Mouse (Mus musculus) neural tube, embryonic 14.5 days (tissue): ENCODE measurements at regions not wholly inside any gene's neighbourhood (a gene's known extent, or its start where the extent isn't known, plus 50 kb on each side); places are given as distances from the start of the nearest gene placed in this dataset.
A peak's percentile ranks its signal among the peaks of the same experiment; 100 is the strongest.
"Not testable (repeated sequence)": the region's sequence is repeated elsewhere in the genome, so short reads cannot be mapped to it uniquely, and the experiment has no call there.

Experiments
- ATAC-seq: fragments of 200-750 bp; cut with Nextera tagmentation; 2 replicates; pipeline ENCODE4 v1.8.0; 2017; ENCODE audit warnings: low read depth, mild to moderate bottlenecking, moderate TSS enrichment, moderate library complexity
- H3K27ac ChIP-seq: fragments of 300-500 bp; sonication (generic); 2 replicates; pipeline ENCODE4 v1.5.1; 2014; ENCODE audit warnings: low read depth, mild to moderate bottlenecking, control low read depth, low read length, moderate library complexity, mixed read lengths
- H3K27me3 ChIP-seq: fragments of 300-500 bp; sonication (generic); 2 replicates; pipeline ENCODE4 v1.6.1; 2014; ENCODE audit warnings: low read length; ENCODE audit not compliant: control insufficient read depth, insufficient read depth
- H3K36me3 ChIP-seq: fragments of 300-500 bp; sonication (generic); 2 replicates; pipeline ENCODE4 v1.6.1; 2014; ENCODE audit warnings: low read length, mixed read lengths; ENCODE audit not compliant: control insufficient read depth, insufficient read depth
- H3K4me1 ChIP-seq: fragments of 300-500 bp; sonication (generic); 2 replicates; pipeline ENCODE4 v1.6.1; 2014; ENCODE audit warnings: low read length; ENCODE audit not compliant: control insufficient read depth, insufficient read depth
- H3K4me2 ChIP-seq: fragments of 300-500 bp; sonication (generic); 2 replicates; pipeline ENCODE4 v1.6.1; 2014; ENCODE audit warnings: mild to moderate bottlenecking, low read depth, low read length, control low read depth
- H3K4me3 ChIP-seq: fragments of 300-500 bp; sonication (generic); 2 replicates; pipeline ENCODE4 v1.5.1; 2014; ENCODE audit warnings: low read depth, low read length, control low read depth, mixed read lengths
- H3K9ac ChIP-seq: fragments of 300-500 bp; sonication (generic); replicated peaks from 2 replicates; pipeline ENCODE4 v1.6.1; 2014; ENCODE audit warnings: low read depth, mild to moderate bottlenecking, control low read depth, low read length, mixed read lengths
- H3K9me3 ChIP-seq: fragments of 300-500 bp; sonication (generic); 2 replicates; pipeline ENCODE4 v1.6.1; 2016; ENCODE audit warnings: low read length; ENCODE audit not compliant: control insufficient read depth
- WGBS: fragments of 180-500 bp; shearing (Covaris S2); extraction: QIAGEN DNeasy Blood & Tissue Kit; methylation state at CpG from one replicate; pipeline ENCODE4 v1.1.7; 2014; 5-methylcytosine and 5-hydroxymethylcytosine counted together

- Histone ChIP-seq H3K4me3 (no peak overlapping the region), H3K27me3 (no peaks in the 10 kb centered on the region), H3K27ac (no peak overlapping the region), H3K4me2 (no peak overlapping the region), H3K4me1 (no peaks in the 10 kb centered on the region), H3K9me3 (no peaks in the 10 kb centered on the region), H3K9ac (no peak overlapping the region), H3K36me3 (no peaks in the 10 kb centered on the region)
- 75% methylated on average over 8 of the region's 8 CpGs for WGBS
- ATAC-seq, result no peak
Measured at GRCm38 (mm10) chr8:81286280-81287034, 55.9 kb upstream of the Inpp4b start.

- ATAC-seq, result peak; percentile 46; the same call in 1 of the 2 replicates
- no peaks in the 10 kb centered on the region for H3K4me1 ChIP-seq
- H3K4me3 ChIP-seq, result no peak overlapping the region
- H3K36me3 ChIP-seq, result no peaks in the 10 kb centered on the region
- no peak overlapping the region for H3K4me2 ChIP-seq
- H3K27ac ChIP-seq, result no peak overlapping the region
- no peaks in the 10 kb centered on the region for H3K9me3 ChIP-seq
- H3K27me3 ChIP-seq, result no peaks in the 10 kb centered on the region
- WGBS, result 66% methylated on average over 2 of the region's 2 CpGs
- no peak overlapping the region for H3K9ac ChIP-seq
Measured at GRCm38 (mm10) chr8:81260089-81260488, 82.3 kb upstream of the Inpp4b start.

GRCm38 (mm10) chr8:81223872-81224271 is 118.5 kb upstream of the Inpp4b start:
- 96% methylated on average over 3 of the region's 3 CpGs for WGBS
- no peak for ATAC-seq
- Histone ChIP-seq H3K27ac (no peak overlapping the region), H3K4me2 (no peak overlapping the region), H3K27me3 (no peaks in the 10 kb centered on the region), H3K9ac (no peak overlapping the region), H3K9me3 (no peaks in the 10 kb centered on the region), H3K4me3 (no peak overlapping the region), H3K36me3 (no peaks in the 10 kb centered on the region), H3K4me1 (no peaks in the 10 kb centered on the region)

- not testable (repeated sequence) for H3K4me3 ChIP-seq, H3K4me2 ChIP-seq, H3K27me3 ChIP-seq, H3K9me3 ChIP-seq, H3K9ac ChIP-seq, H3K36me3 ChIP-seq, H3K4me1 ChIP-seq, H3K27ac ChIP-seq, ATAC-seq
- 78% methylated on average over 11 of the region's 11 CpGs for WGBS
Measured at GRCm38 (mm10) chr8:81187061-81187790, 155.1 kb upstream of the Inpp4b start.

- Histone ChIP-seq H3K36me3 (no peaks in the 10 kb centered on the region), H3K4me1 (no peaks in the 10 kb centered on the region), H3K27ac (no peak overlapping the region), H3K4me3 (no peak overlapping the region), H3K9ac (no peak overlapping the region), H3K9me3 (no peaks in the 10 kb centered on the region), H3K27me3 (no peaks in the 10 kb centered on the region), H3K4me2 (no peak overlapping the region)
- no peak for ATAC-seq
- WGBS, result 62% methylated on average over 1 of the region's 1 CpGs
Measured at GRCm38 (mm10) chr8:81175537-81175936, 160.8 kb upstream of the Usp38 start.

GRCm38 (mm10) chr8:81147239-81147638 is 132.5 kb upstream of the Usp38 start:
- H3K36me3 ChIP-seq, result no peaks in the 10 kb centered on the region
- no peaks in the 10 kb centered on the region for H3K4me1 ChIP-seq
- H3K27ac ChIP-seq, result no peak overlapping the region
- no peaks in the 10 kb centered on the region for H3K27me3 ChIP-seq
- ATAC-seq, result no peak
- H3K9me3 ChIP-seq, result no peaks in the 10 kb centered on the region
- no peak overlapping the region for H3K9ac ChIP-seq
- no peak overlapping the region for H3K4me3 ChIP-seq
- H3K4me2 ChIP-seq, result no peak overlapping the region
- 94% methylated on average over 3 of the region's 3 CpGs for WGBS

GRCm38 (mm10) chr8:81106763-81107509 is 92.2 kb upstream of the Usp38 start:
- Histone ChIP-seq H3K27ac (no peak overlapping the region), H3K36me3 (no peaks in the 10 kb centered on the region), H3K27me3 (no peaks in the 10 kb centered on the region), H3K9me3 (no peaks in the 10 kb centered on the region), H3K4me2 (no peak overlapping the region), H3K4me1 (no peaks in the 10 kb centered on the region), H3K9ac (no peak overlapping the region), H3K4me3 (no peak overlapping the region)
- 70% methylated on average over 4 of the region's 4 CpGs for WGBS
- ATAC-seq, result no peak

GRCm38 (mm10) chr8:81098963-81099362 is 84.2 kb upstream of the Usp38 start:
- Histone ChIP-seq H3K36me3 (no peaks in the 10 kb centered on the region), H3K27ac (no peak overlapping the region), H3K9me3 (no peaks in the 10 kb centered on the region), H3K4me1 (no peaks in the 10 kb centered on the region), H3K4me3 (no peak overlapping the region), H3K9ac (no peak overlapping the region), H3K27me3 (no peaks in the 10 kb centered on the region), H3K4me2 (no peak overlapping the region)
- ATAC-seq, result no peak
- WGBS, result 74% methylated on average over 2 of the region's 2 CpGs
